Mouse (Mus musculus) hematopoietic stem cell, adult 5-6 weeks (primary cell): ENCODE data around the gene Zfp366. TPM values are rescaled to one million over a fixed set of nuclear protein-coding genes. Genes with fewer than 3 reads are reported as not detected.

Experiments used
- ATAC-seq, 2 experiments: fragments of 125-278 bp in 1 of 2; replicated peaks in 1 of 2; 2 replicates each; pipeline ENCODE4 v1.8.0; 2016 to 2017; ENCODE audit warnings: inconsistent platforms in 2 of 2, mild to moderate bottlenecking in 2 of 2, moderate number of reproducible peaks in 2 of 2, low read depth in 1 of 2, moderate TSS enrichment in 1 of 2; ENCODE audit not compliant: low FRiP score in 2 of 2, poor library complexity in 2 of 2, severe bottlenecking in 2 of 2, insufficient read depth in 1 of 2, low TSS enrichment in 1 of 2
- total RNA-seq: library from RNA; stranded (forward); fragments of 172-1452, 232-1000 nt; gene quantifications from 2 replicates; pipeline ENCODE4 v1.2.3, GENCODE M21; 2017

The Zfp366 gene
- total RNA-seq, 1 experiment from 2014 or later = 0.35 TPM

DNA sequence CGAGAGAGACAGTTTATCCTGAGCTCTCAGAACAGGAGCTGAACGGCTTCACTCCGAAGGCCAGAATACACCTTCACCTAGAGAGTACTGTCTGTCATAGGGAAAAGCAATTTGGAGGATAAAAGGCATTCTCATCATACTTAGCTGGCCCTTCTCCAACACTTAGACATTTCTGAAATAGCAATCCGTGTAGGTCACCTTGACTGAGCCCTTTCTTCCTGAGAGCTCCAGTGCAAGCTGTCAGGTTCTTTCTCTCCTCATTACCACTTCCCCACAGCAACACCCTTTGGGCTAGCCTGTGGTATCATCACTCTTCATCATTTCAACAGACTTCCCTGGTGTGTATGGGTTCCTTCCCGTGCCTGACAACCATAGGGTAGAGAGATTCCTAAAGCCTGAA, 52.5 kb downstream of the Zfp366 start:
- ATAC-seq = no peak

DNA sequence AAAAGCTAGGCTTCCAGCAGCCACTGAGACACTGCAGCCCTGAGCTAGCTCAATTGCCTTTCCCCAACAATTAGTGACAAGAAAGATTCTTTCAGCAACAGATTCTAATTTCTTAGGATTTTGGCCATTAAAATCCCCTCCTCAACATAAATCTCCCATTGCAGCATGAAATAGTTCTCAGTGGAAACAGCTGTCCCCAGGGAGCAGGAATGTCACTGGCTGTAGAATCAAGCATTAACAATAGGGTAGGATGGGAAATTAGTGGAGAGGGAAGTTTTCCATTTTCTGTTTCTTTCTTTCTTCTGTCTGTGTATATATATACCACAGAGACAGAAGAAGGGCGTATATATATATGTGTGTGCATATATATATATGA, 53.2 kb downstream of the Zfp366 start:
- ATAC-seq = no peak

DNA sequence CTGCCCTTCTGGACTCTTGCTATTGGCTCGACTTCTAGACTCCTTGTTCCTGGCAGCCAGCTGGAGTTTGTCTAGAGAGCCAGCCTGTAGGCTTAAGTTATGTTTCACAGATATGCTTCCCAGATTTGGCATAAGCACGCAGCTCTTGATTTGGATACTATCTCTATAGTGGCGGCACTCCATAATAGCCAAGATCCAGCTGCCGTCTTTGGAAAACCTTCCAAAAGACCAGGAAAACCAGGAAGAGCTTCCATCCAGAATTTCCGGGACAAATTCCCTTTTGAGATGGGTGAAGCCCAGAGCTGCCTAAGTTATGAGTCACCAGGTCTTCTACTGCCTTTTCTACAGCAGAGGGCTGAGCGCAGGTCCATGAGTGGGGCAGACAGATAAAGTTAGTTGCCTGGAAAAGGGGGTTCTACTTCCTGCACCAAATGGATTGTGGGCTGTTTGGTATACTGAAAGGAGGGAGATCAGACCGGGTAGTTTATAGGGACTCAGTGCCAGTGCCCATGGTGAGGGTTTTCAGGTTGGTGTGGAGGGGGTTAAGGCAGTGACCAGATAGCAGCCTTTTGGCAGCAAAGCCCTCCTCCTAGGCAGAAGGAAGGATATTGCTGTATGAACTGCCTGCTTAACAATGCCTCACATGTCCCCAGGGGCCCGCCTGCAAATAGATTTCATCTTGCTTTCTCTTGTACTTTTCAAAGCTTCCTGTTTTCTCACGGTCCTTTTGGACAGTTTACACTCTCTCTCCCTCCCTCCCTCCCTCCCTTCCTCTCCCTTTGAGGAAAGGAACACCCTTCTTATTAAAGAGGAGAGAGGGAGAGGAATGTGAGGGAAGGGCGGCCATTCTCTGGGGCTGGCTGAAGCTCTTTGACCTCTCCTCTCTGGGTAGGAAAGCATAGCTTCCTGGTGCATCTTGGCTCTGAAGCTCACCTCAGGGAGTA, 53.9 kb downstream of the Zfp366 start:
- no peak for ATAC-seq

DNA sequence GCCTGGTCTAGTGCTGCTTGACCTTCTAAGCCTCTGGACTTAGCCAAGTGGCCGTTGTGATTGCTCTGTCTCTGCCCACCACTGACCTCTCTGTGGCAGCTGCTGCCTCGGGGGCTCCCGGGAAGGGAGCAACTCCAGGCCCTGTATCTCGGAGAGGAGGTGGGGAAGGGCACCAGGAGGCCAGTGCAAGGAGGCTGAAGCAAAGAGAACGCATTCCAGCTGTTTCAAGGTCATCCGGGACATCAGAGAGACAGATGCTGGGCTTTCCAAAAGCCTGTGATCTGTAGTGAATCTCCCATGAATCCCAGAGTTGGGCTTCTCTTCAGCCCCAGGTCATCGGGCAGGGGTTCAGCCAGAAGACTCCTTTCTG, 54.5 kb downstream of the Zfp366 start:
- no peak for ATAC-seq

DNA sequence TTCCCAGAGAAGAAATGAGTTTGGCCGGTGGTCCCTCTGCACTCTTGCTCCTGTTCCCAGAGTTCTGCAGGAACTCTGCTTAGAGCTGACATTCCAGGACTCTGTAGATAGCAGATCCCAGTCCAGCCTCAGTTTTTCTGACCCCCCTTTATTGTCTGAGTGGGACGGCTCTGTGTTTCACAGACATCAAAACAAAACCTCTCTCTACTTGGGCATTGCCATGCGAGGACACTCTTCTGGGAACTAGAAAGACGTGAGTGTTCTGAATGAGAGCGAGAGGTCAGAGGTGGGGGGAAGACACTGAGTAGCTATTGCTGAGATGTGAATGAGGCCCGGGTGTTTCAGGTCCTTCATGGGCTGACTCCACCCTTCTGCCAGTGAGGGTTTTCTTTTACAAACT, 55.1 kb downstream of the Zfp366 start:
- no peak for ATAC-seq

DNA sequence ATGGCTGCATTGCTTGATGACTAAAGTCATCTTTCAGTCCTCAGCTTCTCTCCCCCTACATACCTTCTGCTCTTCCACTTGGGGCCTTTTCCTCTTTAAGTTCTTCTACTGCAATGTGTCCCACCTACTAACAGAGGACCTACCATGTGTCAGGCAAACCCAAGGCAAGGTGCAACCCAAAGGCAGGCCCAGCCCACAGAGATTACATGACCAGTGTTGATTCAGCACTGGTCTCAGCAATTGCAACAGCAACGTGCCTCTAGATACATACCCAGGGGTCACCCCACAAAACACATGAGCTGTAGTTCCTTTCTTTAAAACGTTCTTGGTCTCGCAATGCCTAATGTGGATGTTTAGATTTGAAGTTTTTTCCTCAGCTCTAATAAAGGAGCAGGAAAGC, 57.4 kb downstream of the Zfp366 start:
- ATAC-seq = no peak

DNA sequence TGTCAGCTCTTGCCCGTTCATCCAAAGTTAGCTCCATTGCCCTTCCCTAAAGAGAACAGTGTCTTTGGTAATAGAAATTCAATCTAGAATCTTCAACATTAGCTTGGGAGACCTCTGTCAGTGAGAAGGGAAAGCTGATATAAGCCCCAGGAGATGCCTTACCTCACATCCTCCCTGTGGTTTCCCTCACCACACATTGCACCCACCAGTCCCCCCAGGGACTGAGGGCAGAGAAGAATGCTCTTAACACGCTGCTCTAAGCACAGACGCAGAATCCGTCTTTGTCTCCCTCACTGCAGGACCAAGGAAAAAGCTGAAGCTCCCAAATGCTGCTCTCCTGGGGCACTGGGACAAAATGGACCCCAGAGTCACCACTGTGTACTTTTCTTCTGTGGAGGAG, 58.3 kb downstream of the Zfp366 start:
- peak; percentile 44 to 54; a peak in 3 of 4 replicates for ATAC-seq

DNA sequence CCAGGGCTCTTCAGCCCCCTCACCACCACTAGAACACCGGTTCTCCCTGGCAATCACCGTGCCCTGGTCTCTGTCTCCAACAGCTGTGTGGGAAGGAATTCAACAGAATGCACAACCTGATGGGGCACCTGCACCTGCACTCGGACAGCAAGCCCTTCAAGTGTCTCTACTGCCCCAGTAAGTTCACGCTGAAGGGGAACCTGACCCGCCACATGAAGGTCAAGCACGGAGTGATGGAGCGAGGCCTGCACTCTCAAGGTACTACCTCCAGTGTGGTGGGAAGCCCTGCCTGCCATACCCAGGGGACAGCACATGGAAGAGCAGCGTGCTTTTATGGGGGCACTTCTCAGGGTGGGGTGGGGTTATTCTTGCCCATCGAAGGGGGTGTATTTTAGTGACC, 59.2 kb downstream of the Zfp366 start:
- ATAC-seq = no peak

DNA sequence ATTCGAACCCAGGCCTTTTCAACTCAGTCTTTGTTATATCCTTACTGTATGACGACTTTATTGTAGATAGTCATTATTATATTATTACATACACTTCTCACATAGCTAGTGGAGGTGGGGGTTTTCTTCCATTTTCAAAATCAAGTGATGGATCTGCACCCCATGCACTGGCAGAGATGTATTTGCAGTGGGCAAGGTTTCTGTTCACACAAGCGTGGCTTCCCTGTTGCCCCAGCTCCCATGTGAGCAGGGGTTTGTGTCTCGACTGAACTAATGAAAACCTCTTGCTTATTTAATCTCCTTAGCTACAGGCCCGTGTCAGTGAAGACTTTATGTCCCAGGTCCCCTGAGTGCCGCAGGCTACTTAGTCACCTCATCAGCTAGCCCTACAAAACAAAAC, 59.8 kb downstream of the Zfp366 start:
- ATAC-seq = no peak

DNA sequence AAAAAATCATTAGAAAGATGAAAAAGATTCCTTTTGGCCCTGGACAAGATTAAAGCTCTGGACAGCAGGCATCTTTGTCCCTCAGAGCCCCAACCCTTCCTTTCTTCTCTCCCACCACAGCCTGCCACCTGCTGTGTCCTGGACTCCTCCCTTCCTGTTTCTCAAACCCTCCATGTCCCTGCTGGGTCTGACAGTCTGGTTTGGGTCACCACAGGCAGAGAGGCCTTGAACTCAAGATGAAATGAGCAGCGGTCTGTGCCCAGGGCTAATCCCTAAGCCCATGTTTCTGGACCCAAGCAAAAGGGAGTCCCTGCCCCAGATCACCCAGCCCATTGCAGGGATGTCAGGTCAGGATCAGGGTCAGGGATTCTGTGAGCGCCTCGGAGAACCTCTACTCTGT, 60.3 kb downstream of the Zfp366 start:
- ATAC-seq = no peak

DNA sequence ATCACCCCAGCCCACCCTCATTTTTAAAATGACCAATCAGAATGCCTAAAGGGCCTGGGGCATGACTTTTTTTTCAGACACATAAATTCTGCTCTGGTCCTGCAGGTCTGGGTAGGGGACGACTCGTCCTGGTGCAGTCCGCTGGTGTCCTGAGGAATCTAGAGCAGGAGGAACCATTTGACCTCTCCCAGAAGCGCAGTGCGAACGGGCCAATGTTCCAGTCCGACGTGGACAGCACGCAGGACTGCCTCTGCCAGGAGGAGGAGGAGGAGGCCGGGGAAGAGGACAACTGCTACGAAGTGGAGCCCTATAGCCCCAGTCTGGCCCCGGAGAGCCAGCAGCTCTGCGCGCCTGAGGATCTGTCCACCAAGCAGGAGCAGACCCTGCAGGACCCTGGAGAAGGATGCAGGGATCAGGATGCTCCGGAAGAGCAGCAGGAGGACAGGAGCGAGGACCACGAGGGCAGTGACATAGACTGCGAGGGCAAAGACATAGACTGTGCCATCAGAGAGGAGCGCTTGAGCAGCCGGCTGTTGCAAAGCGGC, 61.4 kb downstream of the Zfp366 start:
- ATAC-seq = no peak

DNA sequence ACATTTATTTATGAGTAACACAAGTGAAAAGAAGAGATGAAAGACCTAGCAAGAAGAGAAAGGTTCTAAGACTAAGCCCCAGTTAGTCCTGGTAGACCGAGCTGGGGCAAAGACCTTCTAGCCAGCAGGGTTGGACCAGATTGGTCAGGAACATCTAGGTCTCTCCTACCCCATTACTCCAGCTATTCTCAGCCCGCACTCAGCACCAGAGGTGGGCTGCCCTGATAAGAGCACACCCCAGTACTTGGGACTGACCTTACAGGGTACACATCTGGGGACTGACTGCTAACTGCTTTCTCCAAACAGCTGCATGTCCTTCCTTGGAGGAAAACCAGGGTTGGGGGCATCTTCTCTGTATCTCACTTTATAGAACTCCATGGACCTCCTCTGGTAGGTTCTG, 66.2 kb downstream of the Zfp366 start:
- ATAC-seq = no peak

DNA sequence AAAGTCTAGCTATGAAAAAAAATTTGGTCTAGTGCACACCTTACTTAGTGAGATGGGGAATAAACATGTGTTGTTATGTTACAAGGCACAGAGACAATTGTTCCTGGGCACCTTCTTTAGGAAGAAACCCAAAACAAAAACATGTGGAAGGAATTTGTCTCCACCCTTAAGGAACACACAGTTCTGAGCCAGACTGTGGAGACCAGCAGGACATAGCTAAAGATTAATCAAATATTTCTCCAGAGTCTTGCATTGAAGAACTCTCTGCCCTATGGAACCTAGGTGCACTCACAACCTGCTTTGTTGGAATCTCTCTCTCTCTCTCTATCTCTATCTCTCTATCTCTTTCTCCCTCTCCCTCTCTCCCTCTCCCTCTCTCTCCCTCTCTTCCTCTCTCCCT, 69.6 kb downstream of the Zfp366 start:
- no peak for ATAC-seq

DNA sequence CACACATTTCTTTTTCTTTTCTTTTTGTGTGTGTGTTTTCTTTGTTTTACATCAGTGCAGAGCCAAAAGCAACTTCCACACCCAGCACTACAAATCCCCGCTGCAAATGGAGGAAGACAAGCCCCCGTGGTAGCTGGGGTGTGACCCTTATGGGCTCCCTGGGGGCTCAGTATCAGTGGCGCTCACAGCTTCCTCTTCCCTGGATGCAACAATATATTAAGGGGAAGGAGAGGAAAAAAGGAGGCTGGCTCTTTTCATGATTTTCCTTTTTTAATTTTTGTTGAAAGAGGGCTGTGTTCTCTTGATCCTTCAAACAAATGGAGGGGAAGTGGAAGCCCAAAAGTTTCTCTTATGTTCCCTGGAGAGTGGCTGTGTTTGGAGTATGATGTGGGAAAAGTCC, 70.2 kb downstream of the Zfp366 start:
- ATAC-seq = no peak

DNA sequence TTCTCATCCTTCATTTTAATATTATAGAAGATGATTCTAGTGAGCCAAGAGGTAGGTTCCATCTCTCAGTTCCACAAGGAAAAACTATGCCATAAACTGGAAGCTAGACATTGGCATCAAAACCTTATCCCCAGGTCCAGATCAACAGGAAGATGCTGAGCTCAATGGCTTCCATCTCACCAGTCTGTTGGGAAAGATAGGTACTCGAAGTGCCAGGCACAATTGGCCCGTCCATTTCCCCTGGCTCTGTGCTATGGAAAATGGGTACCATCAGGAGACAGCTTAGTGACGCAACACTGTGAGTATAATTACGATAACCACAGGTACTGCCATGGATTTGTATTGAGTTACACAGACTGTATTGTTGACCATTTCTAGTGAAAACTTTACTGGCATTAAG, 72.3 kb downstream of the Zfp366 start:
- no peak for ATAC-seq

DNA sequence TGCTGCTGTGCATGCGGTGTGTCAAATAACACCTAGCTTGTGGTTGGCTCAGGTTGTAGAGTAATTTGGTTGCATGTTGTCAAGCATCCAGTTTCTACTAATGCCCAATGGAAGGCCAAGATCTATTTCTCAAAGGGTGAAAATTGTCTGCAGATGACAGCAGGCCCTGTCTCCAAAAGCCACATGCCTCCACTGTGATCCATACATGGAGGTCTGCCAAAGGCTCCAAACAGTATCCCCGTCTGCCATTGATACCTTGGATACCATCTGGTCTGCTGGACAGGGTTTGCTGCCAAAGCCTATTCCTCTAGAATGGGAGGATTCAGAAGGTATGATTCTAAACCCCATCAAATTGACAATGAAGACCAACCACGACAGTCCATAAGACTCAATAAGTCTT, 74.1 kb downstream of the Zfp366 start:
- ATAC-seq = no peak

DNA sequence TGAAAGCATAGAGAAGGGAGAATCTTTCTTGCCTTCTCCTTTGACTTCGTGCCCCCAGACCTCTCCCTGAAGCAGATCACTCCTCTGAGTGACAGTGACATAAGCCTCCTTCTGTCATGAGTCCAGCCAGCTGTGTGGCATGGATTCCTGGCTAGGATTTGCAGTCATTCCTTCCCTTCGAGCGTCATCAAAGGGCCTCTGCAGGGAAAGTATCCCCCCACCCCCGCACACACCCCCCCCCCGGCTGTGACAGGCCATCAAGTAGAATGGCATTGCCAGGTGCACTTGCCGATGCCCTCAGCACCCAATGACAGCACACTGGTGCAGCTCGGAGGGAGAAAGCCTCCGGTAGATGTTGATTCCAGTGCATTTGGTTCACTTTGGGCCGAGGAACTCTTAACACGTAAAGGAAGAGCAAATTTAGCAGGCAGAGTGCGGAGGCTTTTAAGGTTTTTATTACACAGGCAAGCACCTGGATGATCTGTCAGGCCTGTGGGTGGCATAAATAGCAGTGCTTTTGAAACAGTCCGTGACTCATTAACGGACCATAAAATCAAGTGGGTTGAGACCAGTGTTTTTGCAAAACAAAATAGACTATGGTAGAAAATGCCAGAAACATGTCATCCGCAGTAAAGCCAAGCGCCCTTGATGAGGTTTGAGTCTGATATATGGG, 75.0 kb downstream of the Zfp366 start:
- ATAC-seq = no peak

DNA sequence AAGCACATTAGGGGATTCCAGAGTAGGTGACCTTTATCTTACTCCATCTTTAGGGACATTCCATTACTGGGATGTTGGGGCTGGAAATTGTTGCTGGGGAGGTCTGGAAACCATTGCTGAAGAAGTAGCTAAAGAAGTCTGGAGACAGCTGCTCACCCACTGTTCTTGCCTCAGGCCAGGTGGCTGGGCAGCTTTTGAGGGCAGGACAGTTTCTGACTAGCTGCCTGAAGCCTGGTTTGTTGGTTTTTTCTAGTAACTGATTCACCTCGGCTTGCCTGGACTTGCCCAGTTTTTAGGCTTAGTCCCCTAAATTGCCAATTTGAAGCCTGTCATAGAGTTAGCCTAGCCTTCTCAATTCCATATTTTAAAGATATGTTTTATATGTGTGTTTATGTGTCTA, 77.8 kb downstream of the Zfp366 start:
- no peak for ATAC-seq
